Mouse (Mus musculus): ENCODE measurements around the gene Nmb. TPM values are rescaled to one million over a fixed set of nuclear protein-coding genes. Genes with fewer than 3 reads are reported as not detected.

The Nmb gene
- polyA plus RNA-seq, 1 experiment from 2014 or later = 4.9 TPM

DNA sequence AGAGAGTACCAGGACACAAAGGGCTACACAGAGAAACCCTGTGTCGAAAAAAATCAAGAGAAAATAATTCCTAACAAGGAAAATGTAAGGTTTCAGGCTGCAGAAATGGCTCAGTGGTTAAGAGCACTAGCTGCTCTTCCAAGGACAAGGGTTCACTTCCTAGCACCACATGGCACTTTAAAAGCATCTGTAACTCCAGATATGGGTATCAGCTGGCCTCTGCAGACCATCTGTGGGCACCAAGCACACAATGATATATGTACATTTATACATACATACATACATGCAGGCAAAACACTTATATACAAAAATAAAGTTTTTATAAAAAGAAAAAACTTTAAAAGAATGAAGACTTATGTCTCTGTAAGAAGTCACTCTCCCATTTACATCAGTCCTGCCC, 31.0 kb upstream of the Nmb start:
- H3K36me3 ChIP-seq (ENCODE audit: control insufficient read depth, insufficient read depth, low read length) = peaks cover 22% of the 10 kb centered on the region
- H3K27me3 ChIP-seq (ENCODE audit: control insufficient read depth, insufficient read depth, low read length) = no peaks in the 10 kb centered on the region
- no peaks in the 10 kb centered on the region for H3K9me3 ChIP-seq (ENCODE audit: control insufficient read depth, low read depth, low read length)
- WGBS = 88% methylated on average over 1 of the region's 1 CpGs
- H3K4me2 ChIP-seq (replicated peaks; ENCODE audit: low read depth, low read length) = no peak overlapping the region
- ATAC-seq (ENCODE audit: insufficient number of reproducible peaks, insufficient read depth, low FRiP score, low read depth) = no peak
- no peak overlapping the region for H3K4me3 ChIP-seq (ENCODE audit: low read depth, low read length)
- H3K4me1 ChIP-seq (ENCODE audit: control insufficient read depth, insufficient read depth, low read length) = no peaks in the 10 kb centered on the region
- H3K9ac ChIP-seq (replicated peaks; ENCODE audit: low read depth, low read length) = no peak overlapping the region
- H3K27ac ChIP-seq (ENCODE audit: low read length) = no peak overlapping the region

DNA sequence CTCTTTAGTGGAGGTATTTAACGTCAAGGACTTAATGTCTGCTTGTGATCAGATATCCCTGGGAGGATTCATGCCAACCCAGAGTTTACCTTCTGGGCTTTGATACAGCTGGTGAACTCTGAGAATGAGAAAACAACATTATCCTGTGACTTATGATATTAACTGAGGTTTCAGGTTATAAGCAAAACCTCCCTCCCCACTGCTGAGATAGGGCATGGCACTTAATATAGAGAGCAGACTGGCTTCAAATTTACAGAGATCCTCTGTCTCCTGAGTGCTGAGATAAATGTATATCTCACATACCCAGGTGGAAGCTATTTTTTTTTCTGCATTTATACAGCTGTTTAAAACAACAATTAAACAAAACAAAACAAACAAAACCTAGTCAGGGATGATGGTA, 27.9 kb upstream of the Nmb start:
- H3K9ac ChIP-seq (replicated peaks; ENCODE audit: low read depth, low read length) = no peak overlapping the region
- no peaks in the 10 kb centered on the region for H3K4me1 ChIP-seq (ENCODE audit: control insufficient read depth, insufficient read depth, low read length)
- 84% methylated on average over 1 of the region's 1 CpGs for WGBS
- H3K27ac ChIP-seq (ENCODE audit: low read length) = no peak overlapping the region
- H3K4me3 ChIP-seq (ENCODE audit: low read depth, low read length) = no peak overlapping the region
- peaks cover 24% of the 10 kb centered on the region for H3K36me3 ChIP-seq (ENCODE audit: control insufficient read depth, insufficient read depth, low read length)
- ATAC-seq (ENCODE audit: insufficient number of reproducible peaks, insufficient read depth, low FRiP score, low read depth) = no peak
- no peaks in the 10 kb centered on the region for H3K9me3 ChIP-seq (ENCODE audit: control insufficient read depth, low read depth, low read length)
- no peaks in the 10 kb centered on the region for H3K27me3 ChIP-seq (ENCODE audit: control insufficient read depth, insufficient read depth, low read length)
- H3K4me2 ChIP-seq (replicated peaks; ENCODE audit: low read depth, low read length) = no peak overlapping the region

DNA sequence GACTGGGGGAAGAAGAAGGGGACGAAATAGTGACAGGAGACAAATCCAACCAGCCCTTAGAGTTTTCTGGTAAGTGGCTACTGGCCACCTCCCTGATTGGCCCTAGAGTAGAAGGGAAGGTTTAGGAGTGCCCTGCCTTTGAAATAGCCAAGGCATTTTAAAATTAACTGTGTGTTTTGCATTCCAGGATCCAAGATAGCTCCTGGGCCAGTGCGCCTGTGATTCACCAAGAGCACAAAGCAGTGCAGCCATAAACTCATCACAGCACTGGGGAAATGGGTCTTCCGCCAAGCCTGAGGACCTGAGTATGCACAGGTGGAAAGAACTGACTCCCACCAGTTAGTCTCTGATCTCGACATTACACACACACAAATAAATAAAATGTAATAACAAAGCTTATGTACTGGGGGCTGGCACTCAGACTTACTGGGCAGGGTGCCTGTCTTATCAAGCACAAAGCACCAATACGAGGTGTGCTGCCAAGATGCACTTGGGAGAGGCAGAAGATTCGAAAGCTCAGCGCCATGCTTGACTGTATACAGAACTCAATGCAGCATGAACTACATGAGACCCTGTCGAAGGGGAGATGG, 26.8 kb upstream of the Nmb start:
- ATAC-seq (ENCODE audit: insufficient number of reproducible peaks, insufficient read depth, low FRiP score, low read depth) = no peak
- H3K4me1 ChIP-seq (ENCODE audit: control insufficient read depth, insufficient read depth, low read length) = no peaks in the 10 kb centered on the region
- H3K4me3 ChIP-seq (ENCODE audit: low read depth, low read length) = no peak overlapping the region
- WGBS = 92% methylated on average over 8 of the region's 8 CpGs
- H3K27me3 ChIP-seq (ENCODE audit: control insufficient read depth, insufficient read depth, low read length) = no peaks in the 10 kb centered on the region
- no peak overlapping the region for H3K9ac ChIP-seq (replicated peaks; ENCODE audit: low read depth, low read length)
- peaks cover 30% of the 10 kb centered on the region for H3K36me3 ChIP-seq (ENCODE audit: control insufficient read depth, insufficient read depth, low read length)
- no peak overlapping the region for H3K27ac ChIP-seq (ENCODE audit: low read length)
- no peak overlapping the region for H3K4me2 ChIP-seq (replicated peaks; ENCODE audit: low read depth, low read length)
- H3K9me3 ChIP-seq (ENCODE audit: control insufficient read depth, low read depth, low read length) = no peaks in the 10 kb centered on the region

DNA sequence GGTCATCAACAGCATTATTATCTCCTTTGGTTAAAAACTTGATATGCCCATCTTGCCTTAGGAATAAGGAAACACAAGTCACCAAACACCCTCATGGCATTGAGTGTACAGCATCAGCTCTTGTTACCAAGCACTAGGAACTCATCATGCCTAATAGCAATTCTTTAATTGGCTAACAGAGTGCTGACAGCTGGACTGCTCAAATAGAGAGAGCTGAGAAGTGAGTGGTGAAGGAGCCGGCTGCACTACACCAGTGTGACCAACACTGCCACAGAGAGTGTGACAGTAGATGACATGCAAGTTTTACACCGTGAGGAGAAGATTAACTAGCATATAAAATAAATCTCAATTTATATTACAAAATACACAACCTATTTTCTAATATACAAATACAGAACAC, 18.3 kb upstream of the Nmb start:
- no peaks in the 10 kb centered on the region for H3K4me1 ChIP-seq (ENCODE audit: control insufficient read depth, insufficient read depth, low read length)
- no peaks in the 10 kb centered on the region for H3K27me3 ChIP-seq (ENCODE audit: control insufficient read depth, insufficient read depth, low read length)
- no peaks in the 10 kb centered on the region for H3K9me3 ChIP-seq (ENCODE audit: control insufficient read depth, low read depth, low read length)
- ATAC-seq (ENCODE audit: insufficient number of reproducible peaks, insufficient read depth, low FRiP score, low read depth) = no peak
- 86% methylated on average over 2 of the region's 2 CpGs for WGBS
- H3K4me3 ChIP-seq (ENCODE audit: low read depth, low read length) = no peak overlapping the region
- peaks cover 44% of the 10 kb centered on the region for H3K36me3 ChIP-seq (ENCODE audit: control insufficient read depth, insufficient read depth, low read length)
- H3K4me2 ChIP-seq (replicated peaks; ENCODE audit: low read depth, low read length) = no peak overlapping the region
- H3K27ac ChIP-seq (ENCODE audit: low read length) = no peak overlapping the region
- H3K9ac ChIP-seq (replicated peaks; ENCODE audit: low read depth, low read length) = no peak overlapping the region

DNA sequence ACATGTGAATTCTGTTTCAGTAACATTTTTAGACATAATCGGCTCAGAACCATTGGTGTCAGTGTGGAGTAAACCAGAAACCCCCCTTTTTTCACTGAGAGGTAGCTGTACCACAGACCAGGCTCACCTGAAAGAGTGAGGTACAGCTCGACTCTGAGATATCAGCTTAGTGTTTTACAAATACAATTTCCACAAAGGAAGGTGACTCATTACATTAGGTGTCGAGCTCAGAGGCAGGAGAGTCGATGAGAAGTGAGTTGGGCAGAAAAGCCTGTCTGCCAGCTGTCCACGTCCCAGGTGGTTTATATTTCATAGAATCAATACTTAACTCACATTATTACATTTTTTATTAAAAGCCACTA, 14.8 kb upstream of the Nmb start:
- H3K36me3 ChIP-seq (ENCODE audit: control insufficient read depth, insufficient read depth, low read length) = peaks cover 44% of the 10 kb centered on the region
- no peaks in the 10 kb centered on the region for H3K27me3 ChIP-seq (ENCODE audit: control insufficient read depth, insufficient read depth, low read length)
- H3K4me3 ChIP-seq (ENCODE audit: low read depth, low read length) = no peak overlapping the region
- no peak for ATAC-seq (ENCODE audit: insufficient number of reproducible peaks, insufficient read depth, low FRiP score, low read depth)
- no peaks in the 10 kb centered on the region for H3K9me3 ChIP-seq (ENCODE audit: control insufficient read depth, low read depth, low read length)
- H3K9ac ChIP-seq (replicated peaks; ENCODE audit: low read depth, low read length) = no peak overlapping the region
- no peaks in the 10 kb centered on the region for H3K4me1 ChIP-seq (ENCODE audit: control insufficient read depth, insufficient read depth, low read length)
- WGBS = 83% methylated on average over 5 of the region's 5 CpGs
- no peak overlapping the region for H3K4me2 ChIP-seq (replicated peaks; ENCODE audit: low read depth, low read length)
- no peak overlapping the region for H3K27ac ChIP-seq (ENCODE audit: low read length)

DNA sequence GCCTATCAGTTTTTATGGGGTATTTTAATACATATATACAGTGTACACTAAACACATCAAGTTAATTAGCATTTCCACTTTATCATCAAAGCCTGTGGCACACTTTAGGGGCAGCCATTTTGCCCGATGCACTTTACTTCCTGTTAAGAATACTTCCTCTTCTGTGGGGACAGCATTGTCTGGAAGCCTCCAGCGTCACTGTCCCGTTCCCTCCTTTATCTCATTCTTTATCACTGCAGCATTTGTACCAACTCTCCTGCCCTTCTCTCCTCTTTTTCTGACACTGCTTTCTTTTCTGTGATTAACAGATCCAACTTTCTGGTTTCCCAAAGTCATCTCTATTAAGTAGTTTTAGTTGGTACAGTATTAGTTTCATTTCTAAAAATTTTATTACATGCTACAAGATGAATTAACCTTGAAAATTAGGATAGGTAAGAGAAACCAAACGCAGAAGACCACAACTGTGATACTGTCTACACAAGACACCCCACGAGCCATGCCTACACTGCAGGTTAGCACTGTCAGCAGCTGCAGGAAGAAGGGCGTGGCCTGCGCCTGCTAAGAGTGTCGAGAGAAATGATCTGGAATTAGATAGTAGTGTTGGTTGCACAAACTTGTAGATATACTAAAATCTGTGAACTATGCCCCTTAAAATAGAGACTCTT, 14.2 kb upstream of the Nmb start:
- H3K27ac ChIP-seq (ENCODE audit: low read length) = no peak overlapping the region
- no peaks in the 10 kb centered on the region for H3K9me3 ChIP-seq (ENCODE audit: control insufficient read depth, low read depth, low read length)
- no peak overlapping the region for H3K4me2 ChIP-seq (replicated peaks; ENCODE audit: low read depth, low read length)
- no peaks in the 10 kb centered on the region for H3K4me1 ChIP-seq (ENCODE audit: control insufficient read depth, insufficient read depth, low read length)
- no peaks in the 10 kb centered on the region for H3K27me3 ChIP-seq (ENCODE audit: control insufficient read depth, insufficient read depth, low read length)
- peaks cover 45% of the 10 kb centered on the region for H3K36me3 ChIP-seq (ENCODE audit: control insufficient read depth, insufficient read depth, low read length)
- no peak for ATAC-seq (ENCODE audit: insufficient number of reproducible peaks, insufficient read depth, low FRiP score, low read depth)
- H3K9ac ChIP-seq (replicated peaks; ENCODE audit: low read depth, low read length) = no peak overlapping the region
- H3K4me3 ChIP-seq (ENCODE audit: low read depth, low read length) = no peak overlapping the region
- WGBS = 73% methylated on average over 8 of the region's 8 CpGs

DNA sequence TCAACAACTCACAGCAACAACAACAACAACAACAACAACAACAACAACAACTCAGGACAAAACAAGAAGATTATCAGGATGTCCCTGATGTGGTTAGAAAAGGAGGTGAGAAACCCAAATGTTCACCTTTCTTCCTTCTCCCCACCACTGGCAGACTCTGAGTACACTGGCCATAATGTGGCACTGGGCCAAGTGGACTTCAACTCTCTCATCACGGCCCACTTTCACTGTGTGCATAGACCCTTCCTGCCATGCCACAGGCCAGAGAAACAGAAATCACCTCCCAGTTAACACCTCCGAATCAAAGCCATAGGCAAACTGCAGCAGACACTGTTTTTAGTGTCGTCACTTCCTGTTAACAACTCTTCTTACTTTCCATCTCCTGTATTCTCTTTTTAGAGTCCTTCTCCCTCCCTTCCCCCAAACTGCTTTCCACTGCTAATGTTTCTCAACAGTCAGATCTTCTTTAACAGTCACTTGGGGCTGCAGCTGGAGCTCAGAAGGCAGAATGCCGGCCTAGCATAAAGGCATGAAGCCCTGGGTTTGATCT, 13.1 kb upstream of the Nmb start:
- Histone ChIP-seq H3K4me1 (ENCODE audit: control insufficient read depth, insufficient read depth, low read length) (no peaks in the 10 kb centered on the region), H3K36me3 (ENCODE audit: control insufficient read depth, insufficient read depth, low read length) (peaks cover 51% of the 10 kb centered on the region), H3K4me3 (ENCODE audit: low read depth, low read length) (no peak overlapping the region), H3K9ac (replicated peaks; ENCODE audit: low read depth, low read length) (no peak overlapping the region), H3K4me2 (replicated peaks; ENCODE audit: low read depth, low read length) (no peak overlapping the region), H3K9me3 (ENCODE audit: control insufficient read depth, low read depth, low read length) (no peaks in the 10 kb centered on the region), H3K27me3 (ENCODE audit: control insufficient read depth, insufficient read depth, low read length) (no peaks in the 10 kb centered on the region), H3K27ac (ENCODE audit: low read length) (no peak overlapping the region)
- 80% methylated on average over 4 of the region's 4 CpGs for WGBS
- ATAC-seq (ENCODE audit: insufficient number of reproducible peaks, insufficient read depth, low FRiP score, low read depth) = no peak

DNA sequence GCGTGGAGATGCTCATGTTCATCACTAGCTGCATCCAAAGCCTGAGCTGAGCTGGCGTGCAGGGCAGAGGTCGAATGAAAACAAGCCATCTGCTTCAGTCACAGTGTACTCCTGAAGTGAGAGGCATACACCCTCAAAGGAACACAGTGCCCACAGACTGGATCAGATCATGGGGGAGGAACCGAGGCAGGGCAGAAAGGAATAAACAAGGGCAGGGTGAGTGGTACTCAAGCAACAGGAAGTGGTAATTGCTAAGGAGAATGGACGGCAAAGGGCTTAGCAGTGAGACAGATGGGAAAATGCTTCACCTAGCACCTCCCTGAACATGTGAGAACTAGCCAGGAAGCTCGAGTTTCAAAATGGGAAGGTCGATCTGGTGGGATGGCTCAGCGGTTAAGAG, 7.6 kb upstream of the Nmb start:
- Histone ChIP-seq H3K9me3 (ENCODE audit: control insufficient read depth, low read depth, low read length) (no peaks in the 10 kb centered on the region), H3K36me3 (ENCODE audit: control insufficient read depth, insufficient read depth, low read length) (peaks cover 47% of the 10 kb centered on the region), H3K4me2 (replicated peaks; ENCODE audit: low read depth, low read length) (no peak overlapping the region), H3K27me3 (ENCODE audit: control insufficient read depth, insufficient read depth, low read length) (no peaks in the 10 kb centered on the region), H3K4me1 (ENCODE audit: control insufficient read depth, insufficient read depth, low read length) (no peaks in the 10 kb centered on the region), H3K4me3 (ENCODE audit: low read depth, low read length) (no peak overlapping the region), H3K9ac (replicated peaks; ENCODE audit: low read depth, low read length) (no peak overlapping the region), H3K27ac (ENCODE audit: low read length) (no peak overlapping the region)
- ATAC-seq (ENCODE audit: insufficient number of reproducible peaks, insufficient read depth, low FRiP score, low read depth) = no peak
- WGBS = 80% methylated on average over 8 of the region's 8 CpGs

DNA sequence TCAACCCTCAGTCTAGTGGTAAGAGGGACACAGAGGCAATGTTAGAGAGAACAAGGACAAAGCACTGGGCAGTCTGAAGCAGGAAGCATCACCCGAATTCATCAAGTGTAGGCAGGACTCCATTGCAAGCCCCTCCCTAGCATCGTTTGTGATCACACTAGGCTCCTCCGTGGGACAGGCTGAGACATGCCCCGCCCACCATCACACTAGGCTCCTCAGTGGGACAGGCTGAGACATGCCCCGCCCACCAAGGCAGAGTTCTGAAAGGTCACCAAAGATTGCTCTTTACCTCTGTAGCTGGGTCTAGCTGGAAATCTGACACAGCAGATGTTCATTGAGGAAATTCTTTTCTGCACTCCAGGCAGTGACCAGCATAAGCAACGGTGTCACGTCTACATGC, 6.2 kb upstream of the Nmb start:
- Histone ChIP-seq H3K9me3 (ENCODE audit: control insufficient read depth, low read depth, low read length) (no peaks in the 10 kb centered on the region), H3K4me1 (ENCODE audit: control insufficient read depth, insufficient read depth, low read length) (no peaks in the 10 kb centered on the region), H3K4me2 (replicated peaks; ENCODE audit: low read depth, low read length) (no peak overlapping the region), H3K36me3 (ENCODE audit: control insufficient read depth, insufficient read depth, low read length) (peaks cover 32% of the 10 kb centered on the region), H3K4me3 (ENCODE audit: low read depth, low read length) (no peak overlapping the region), H3K9ac (replicated peaks; ENCODE audit: low read depth, low read length) (no peak overlapping the region), H3K27me3 (ENCODE audit: control insufficient read depth, insufficient read depth, low read length) (no peaks in the 10 kb centered on the region), H3K27ac (ENCODE audit: low read length) (no peak overlapping the region)
- 82% methylated on average over 7 of the region's 7 CpGs for WGBS
- ATAC-seq (ENCODE audit: insufficient number of reproducible peaks, insufficient read depth, low FRiP score, low read depth) = no peak

Data from stomach, embryonic 14.5 days (tissue).